Mouse (Mus musculus) urinary bladder, postnatal 4 days (tissue): ENCODE measurements around the gene Lrrc1.

Source experiments
- DNase-seq, 2 experiments: peaks; one replicate each; pipeline ENCODE4 v3.0.0; 2021 to 2022; ENCODE audit warnings: low spot score in 2 of 2

Lrrc1 gene

GRCm38 (mm10) chr9:77466926-77467325 is 77.7 kb downstream of the Lrrc1 start:
- no peak for DNase-seq

- no peak for DNase-seq
Measured at GRCm38 (mm10) chr9:77465401-77465800, 79.3 kb downstream of the Lrrc1 start.

- no peak for DNase-seq
Measured at GRCm38 (mm10) chr9:77463861-77464260, 80.8 kb downstream of the Lrrc1 start.

GRCm38 (mm10) chr9:77463195-77463594 is 81.5 kb downstream of the Lrrc1 start:
- no peak for DNase-seq

- DNase-seq: no peak
Measured at GRCm38 (mm10) chr9:77461371-77461915, 83.2 kb downstream of the Lrrc1 start.

- DNase-seq: no peak
Measured at GRCm38 (mm10) chr9:77460408-77460807, 84.3 kb downstream of the Lrrc1 start.

- DNase-seq: no peak
Measured at GRCm38 (mm10) chr9:77459365-77459764, 85.3 kb downstream of the Lrrc1 start.

GRCm38 (mm10) chr9:77456169-77456826 is 88.4 kb downstream of the Lrrc1 start:
- DNase-seq: no peak

- DNase-seq: no peak
Measured at GRCm38 (mm10) chr9:77455439-77456168, 89.1 kb downstream of the Lrrc1 start.

GRCm38 (mm10) chr9:77452046-77452807 is 92.4 kb downstream of the Lrrc1 start:
- no peak for DNase-seq

GRCm38 (mm10) chr9:77450447-77450846 is 94.2 kb downstream of the Lrrc1 start:
- no peak for DNase-seq

- DNase-seq: no peak
Measured at GRCm38 (mm10) chr9:77444876-77445275, 99.8 kb downstream of the Lrrc1 start.

GRCm38 (mm10) chr9:77439371-77439770 is 105.3 kb downstream of the Lrrc1 start:
- DNase-seq: no peak

GRCm38 (mm10) chr9:77438836-77439271 is 105.8 kb downstream of the Lrrc1 start:
- no peak for DNase-seq

GRCm38 (mm10) chr9:77437131-77437530 is 107.5 kb downstream of the Lrrc1 start:
- no peak for DNase-seq

- DNase-seq: no peak
Measured at GRCm38 (mm10) chr9:77434965-77435364, 109.7 kb downstream of the Lrrc1 start.

- DNase-seq: no peak
Measured at GRCm38 (mm10) chr9:77433476-77433875, 111.2 kb downstream of the Lrrc1 start.

- no peak for DNase-seq
Measured at GRCm38 (mm10) chr9:77432030-77432429, 112.6 kb downstream of the Lrrc1 start.

GRCm38 (mm10) chr9:77430413-77431087 is 114.1 kb downstream of the Lrrc1 start:
- DNase-seq: no peak

GRCm38 (mm10) chr9:77429230-77430015 is 115.2 kb downstream of the Lrrc1 start:
- DNase-seq: no peak

- DNase-seq: no peak
Measured at GRCm38 (mm10) chr9:77428748-77429140, 115.9 kb downstream of the Lrrc1 start.
